Mouse (Mus musculus) G1E (cell line): ENCODE results near the gene Olfr1436. TPM values are rescaled to one million over a fixed set of nuclear protein-coding genes. Genes with fewer than 3 reads are reported as not detected.
"Not testable (repeated sequence)": the region's sequence is repeated elsewhere in the genome, so short reads cannot be mapped to it uniquely, and the experiment has no call there.

Experiments
- ATAC-seq: 2 replicates; pipeline ENCODE4 v1.8.0; 2016; ENCODE audit warnings: mild to moderate bottlenecking; ENCODE audit not compliant: insufficient number of reproducible peaks, poor library complexity, low FRiP score, severe bottlenecking; ENCODE audit errors: extremely low read depth
- DNase-seq: peaks from one replicate; pipeline ENCODE4 v3.0.0; 2012; ENCODE audit warnings: low spot score
- H3K27me3 ChIP-seq: 2 replicates; pipeline ENCODE4 v1.6.1; 2012; ENCODE audit warnings: mild to moderate bottlenecking, low read length, inconsistent platforms; ENCODE audit not compliant: insufficient read depth
- H3K36me3 ChIP-seq: replicated peaks from 2 replicates; pipeline ENCODE3; 2012; ENCODE audit warnings: mild to moderate bottlenecking, inconsistent platforms
- H3K4me1 ChIP-seq: 2 replicates; pipeline ENCODE4 v1.6.1; 2012; ENCODE audit warnings: low read depth, low read length, inconsistent platforms, mixed read lengths; ENCODE audit not compliant: insufficient read depth
- H3K4me3 ChIP-seq: 2 replicates; pipeline ENCODE4 v1.5.1; 2012; ENCODE audit warnings: low read depth, mild to moderate bottlenecking, inconsistent platforms, low read length, moderate library complexity, mixed read lengths
- H3K9me3 ChIP-seq: replicated peaks from 2 replicates; pipeline ENCODE4 v1.6.1; 2012; ENCODE audit warnings: inconsistent platforms
- CTCF ChIP-seq: IDR thresholded peaks from 2 replicates; pipeline ENCODE4 v1.5.1; 2012; ENCODE audit warnings: low read depth, low read length, inconsistent platforms, mixed read lengths
- GATA1 ChIP-seq: IDR thresholded peaks from 2 replicates; pipeline ENCODE4 v1.6.1; 2012; ENCODE audit warnings: borderline replicate concordance, low read length, inconsistent platforms, mixed read lengths
- GATA2 ChIP-seq: IDR thresholded peaks from 2 replicates; pipeline ENCODE4 v1.6.1; 2012; ENCODE audit warnings: low read depth, low read length, inconsistent platforms, borderline replicate concordance
- POLR2AphosphoS5 ChIP-seq: IDR thresholded peaks from 2 replicates; pipeline ENCODE4 v1.6.1; 2012; ENCODE audit warnings: low read depth, low read length, inconsistent platforms; ENCODE audit not compliant: insufficient replicate concordance
- TAL1 ChIP-seq: conservative IDR thresholded peaks from 2 replicates; pipeline ENCODE4 v1.6.1; 2012; ENCODE audit warnings: low read depth, low read length, inconsistent platforms, mixed read lengths
- polyA plus RNA-seq: library from polyadenylated mRNA; stranded (reverse); fragments of >175 nt; gene quantifications from 2 replicates; pipeline ENCODE4 v1.2.3, GENCODE M21; 2012
- total RNA-seq, 2 experiments: library from RNA; stranded (forward) in 1 of 2; stranded (reverse) in 1 of 2; fragments of 200-1000 nt in 1 of 2; fragments of >200 nt in 1 of 2; fragmentation: Nextera tagmentation in 1 of 2; gene quantifications; 2 replicates each; pipeline ENCODE4 v1.2.3; 2014 to 2017

The Olfr1436 gene
- total RNA-seq (2014; fragmentation: Nextera tagmentation): not detected in 2 replicates
- total RNA-seq (2017): 0.22 TPM in 1 of 2 replicates, not detected in the other
- not detected in 2 replicates for polyA plus RNA-seq

- not testable (repeated sequence) for H3K4me1 ChIP-seq, H3K4me3 ChIP-seq, H3K36me3 ChIP-seq, H3K27me3 ChIP-seq, ATAC-seq, H3K9me3 ChIP-seq, DNase-seq
These were observed at the start of gene Olfr1436 for GRCm38 (mm10) chr19:12299030-12299429. Gene Olfr1436, minus strand, starts transcription at chr19:12299130.

- Histone ChIP-seq H3K4me3 (no peak within 1 kb of the TSS), H3K9me3 (no peaks in the 10 kb centered on the region), H3K27me3 (no peaks in the 10 kb centered on the region), H3K36me3 (no peaks in the 10 kb centered on the region), H3K4me1 (no peaks in the 10 kb centered on the region)
- TF ChIP-seq CTCF (no peak), GATA2 (no peak), POLR2AphosphoS5 (no peak), GATA1 (no peak)
- ATAC-seq (no peak), DNase-seq (no peak)
These were observed 36.9 kb upstream of the Olfr1436 start, which contains the start of gene Olfr1438-ps1 for GRCm38 (mm10) chr19:12335810-12336209. Gene Olfr1438-ps1, minus strand, starts transcription at chr19:12335910.

GRCm38 (mm10) chr19:12325001-12325400 lies 26.1 kb upstream of the Olfr1436 start, which contains the start of gene Olfr1437:
Gene Olfr1437, minus strand, starts transcription at chr19:12325101.
- TF ChIP-seq GATA1: no peak
- TF ChIP-seq CTCF: no peak
- no peak for TF ChIP-seq TAL1
- no peak for TF ChIP-seq GATA2
- no peak for TF ChIP-seq POLR2AphosphoS5
- Histone ChIP-seq H3K4me3 (no peak within 1 kb of the TSS), H3K4me1 (no peaks in the 10 kb centered on the region), H3K36me3 (no peaks in the 10 kb centered on the region), H3K9me3 (no peaks in the 10 kb centered on the region), H3K27me3 (no peaks in the 10 kb centered on the region)
- DNase-seq (no peak), ATAC-seq (no peak)

GRCm38 (mm10) chr19:12292979-12293378 lies 6.0 kb downstream of the Olfr1436 start:
- Histone ChIP-seq H3K4me1 (no peaks in the 10 kb centered on the region), H3K9me3 (no peaks in the 10 kb centered on the region), H3K4me3 (no peak overlapping the region), H3K27me3 (no peaks in the 10 kb centered on the region), H3K36me3 (no peaks in the 10 kb centered on the region)
- DNase-seq: no peak
- TF ChIP-seq CTCF (no peak), POLR2AphosphoS5 (no peak), TAL1 (no peak), GATA1 (no peak), GATA2 (no peak)
- no peak for ATAC-seq

- DNase-seq (no peak), ATAC-seq (no peak)
- no peaks in the 10 kb centered on the region for H3K9me3 ChIP-seq
- no peaks in the 10 kb centered on the region for H3K36me3 ChIP-seq
- H3K4me1 ChIP-seq: no peaks in the 10 kb centered on the region
- H3K4me3 ChIP-seq: no peak within 1 kb of the TSS
- TF ChIP-seq POLR2AphosphoS5: no peak
- no peak for TF ChIP-seq GATA2
- TF ChIP-seq CTCF: no peak
- TF ChIP-seq GATA1: no peak
- TF ChIP-seq TAL1: no peak
- no peaks in the 10 kb centered on the region for H3K27me3 ChIP-seq
These were observed 19.4 kb downstream of the Olfr1436 start, which contains the start of gene Olfr1434 for GRCm38 (mm10) chr19:12279554-12279953. Gene Olfr1434, plus strand, starts transcription at chr19:12279854.

GRCm38 (mm10) chr19:12260732-12261131 lies 38.2 kb downstream of the Olfr1436 start, which contains the start of gene Olfr235:
Gene Olfr235, plus strand, starts transcription at chr19:12261032.
- Histone ChIP-seq H3K4me3 (no peak within 1 kb of the TSS), H3K27me3 (no peaks in the 10 kb centered on the region), H3K4me1 (no peaks in the 10 kb centered on the region), H3K36me3 (no peaks in the 10 kb centered on the region), H3K9me3 (no peaks in the 10 kb centered on the region)
- DNase-seq (no peak), ATAC-seq (no peak)
- TF ChIP-seq POLR2AphosphoS5 (no peak), CTCF (no peak), GATA1 (no peak), TAL1 (no peak)

Other genes starting within 250 kb of the Olfr1436 start
- gene Olfr1424, start 236.4 kb downstream of the Olfr1436 start, total RNA-seq (2014; fragmentation: Nextera tagmentation): not detected in 2 replicates
- not detected in 2 replicates for gene Olfr1424, start 236.4 kb downstream of the Olfr1436 start, total RNA-seq (2017)
- gene Olfr1424, start 236.4 kb downstream of the Olfr1436 start, polyA plus RNA-seq: not detected in 2 replicates
- not detected in 2 replicates for gene Olfr1425, start 221.4 kb downstream of the Olfr1436 start, total RNA-seq (2014; fragmentation: Nextera tagmentation)
- gene Olfr1425, start 221.4 kb downstream of the Olfr1436 start, total RNA-seq (2017): 0.17 and 0.44 TPM in 2 replicates
- gene Olfr1425, start 221.4 kb downstream of the Olfr1436 start, polyA plus RNA-seq: not detected in 2 replicates
- gene Olfr1426, start 207.1 kb downstream of the Olfr1436 start, total RNA-seq (2014; fragmentation: Nextera tagmentation): not detected in 2 replicates
- 0.11 and 0.12 TPM in 2 replicates for gene Olfr1426, start 207.1 kb downstream of the Olfr1436 start, total RNA-seq (2017)
- gene Olfr1426, start 207.1 kb downstream of the Olfr1436 start, polyA plus RNA-seq: not detected in 2 replicates
- not detected in 2 replicates for gene Olfr1427, start 195.8 kb downstream of the Olfr1436 start, total RNA-seq (2014; fragmentation: Nextera tagmentation)
- 0.05 TPM in 1 of 2 replicates, not detected in the other for gene Olfr1427, start 195.8 kb downstream of the Olfr1436 start, total RNA-seq (2017)
- gene Olfr1427, start 195.8 kb downstream of the Olfr1436 start, polyA plus RNA-seq: not detected in 2 replicates
- not detected in 2 replicates for gene Olfr1428, start 183.2 kb downstream of the Olfr1436 start, total RNA-seq (2014; fragmentation: Nextera tagmentation)
- 0.12 and 0.22 TPM in 2 replicates for gene Olfr1428, start 183.2 kb downstream of the Olfr1436 start, total RNA-seq (2017)
- gene Olfr1428, start 183.2 kb downstream of the Olfr1436 start, polyA plus RNA-seq: not detected in 2 replicates
- not detected in 2 replicates for gene Olfr76, start 175.9 kb downstream of the Olfr1436 start, total RNA-seq (2014; fragmentation: Nextera tagmentation)
- 0.33 TPM in 1 of 2 replicates, not detected in the other for gene Olfr76, start 175.9 kb downstream of the Olfr1436 start, total RNA-seq (2017)
- gene Olfr76, start 175.9 kb downstream of the Olfr1436 start, polyA plus RNA-seq: not detected in 2 replicates
- not detected in 2 replicates for gene Olfr1555-ps1, start 129.0 kb downstream of the Olfr1436 start, total RNA-seq (2014; fragmentation: Nextera tagmentation)
- gene Olfr1555-ps1, start 129.0 kb downstream of the Olfr1436 start, total RNA-seq (2017): 0.11 TPM in 1 of 2 replicates, not detected in the other
- gene Olfr1555-ps1, start 129.0 kb downstream of the Olfr1436 start, polyA plus RNA-seq: not detected in 2 replicates
- gene Olfr1431, start 98.5 kb downstream of the Olfr1436 start, total RNA-seq (2014; fragmentation: Nextera tagmentation): not detected in 2 replicates
- 0.12 and 0.16 TPM in 2 replicates for gene Olfr1431, start 98.5 kb downstream of the Olfr1436 start, total RNA-seq (2017)
- gene Olfr1431, start 98.5 kb downstream of the Olfr1436 start, polyA plus RNA-seq: not detected in 2 replicates
- not detected in 2 replicates for gene Olfr1432, start 66.5 kb downstream of the Olfr1436 start, total RNA-seq (2014; fragmentation: Nextera tagmentation)
- 0.12 and 0.38 TPM in 2 replicates for gene Olfr1432, start 66.5 kb downstream of the Olfr1436 start, total RNA-seq (2017)
- gene Olfr1432, start 66.5 kb downstream of the Olfr1436 start, polyA plus RNA-seq: not detected in 2 replicates
- gene Olfr262, start 57.5 kb downstream of the Olfr1436 start, total RNA-seq (2014; fragmentation: Nextera tagmentation): not detected in 2 replicates
- 0.11 TPM in 1 of 2 replicates, not detected in the other for gene Olfr262, start 57.5 kb downstream of the Olfr1436 start, total RNA-seq (2017)
- gene Olfr262, start 57.5 kb downstream of the Olfr1436 start, polyA plus RNA-seq: not detected in 2 replicates
- not detected in 2 replicates for gene Olfr235, start 38.1 kb downstream of the Olfr1436 start, total RNA-seq (2014; fragmentation: Nextera tagmentation)
- gene Olfr235, start 38.1 kb downstream of the Olfr1436 start, total RNA-seq (2017): 0.06 and 0.22 TPM in 2 replicates
- not detected in 2 replicates for gene Olfr235, start 38.1 kb downstream of the Olfr1436 start, polyA plus RNA-seq
- gene Olfr1434, start 19.3 kb downstream of the Olfr1436 start, total RNA-seq (2014; fragmentation: Nextera tagmentation): not detected in 2 replicates
- 0.05 and 0.06 TPM in 2 replicates for gene Olfr1434, start 19.3 kb downstream of the Olfr1436 start, total RNA-seq (2017)
- gene Olfr1434, start 19.3 kb downstream of the Olfr1436 start, polyA plus RNA-seq: not detected in 2 replicates
- not detected in 2 replicates for gene Olfr1437, start 26.0 kb upstream of the Olfr1436 start, total RNA-seq (2014; fragmentation: Nextera tagmentation)
- gene Olfr1437, start 26.0 kb upstream of the Olfr1436 start, total RNA-seq (2017): 0.17 and 0.27 TPM in 2 replicates
- not detected in 2 replicates for gene Olfr1437, start 26.0 kb upstream of the Olfr1436 start, polyA plus RNA-seq
- not detected in 2 replicates for gene Olfr1438-ps1, start 36.8 kb upstream of the Olfr1436 start, total RNA-seq (2014; fragmentation: Nextera tagmentation)
- 0.06 and 0.11 TPM in 2 replicates for gene Olfr1438-ps1, start 36.8 kb upstream of the Olfr1436 start, total RNA-seq (2017)
- gene Olfr1438-ps1, start 36.8 kb upstream of the Olfr1436 start, polyA plus RNA-seq: not detected in 2 replicates
- gene Olfr1440, start 88.1 kb upstream of the Olfr1436 start, total RNA-seq (2014; fragmentation: Nextera tagmentation): not detected in 2 replicates
- 0.06 and 0.16 TPM in 2 replicates for gene Olfr1440, start 88.1 kb upstream of the Olfr1436 start, total RNA-seq (2017)
- gene Olfr1440, start 88.1 kb upstream of the Olfr1436 start, polyA plus RNA-seq: not detected in 2 replicates
- not detected in 2 replicates for gene Olfr1441, start 118.3 kb upstream of the Olfr1436 start, total RNA-seq (2014; fragmentation: Nextera tagmentation)
- 0.11 and 0.12 TPM in 2 replicates for gene Olfr1441, start 118.3 kb upstream of the Olfr1436 start, total RNA-seq (2017)
- not detected in 2 replicates for gene Olfr1441, start 118.3 kb upstream of the Olfr1436 start, polyA plus RNA-seq
- gene Pfpl, start 128.8 kb upstream of the Olfr1436 start, total RNA-seq (2014; fragmentation: Nextera tagmentation): not detected in 2 replicates
- 0.06 and 0.11 TPM in 2 replicates for gene Pfpl, start 128.8 kb upstream of the Olfr1436 start, total RNA-seq (2017)
- gene Pfpl, start 128.8 kb upstream of the Olfr1436 start, polyA plus RNA-seq: not detected in 2 replicates
- not detected in 2 replicates for gene Mpeg1, start 161.6 kb upstream of the Olfr1436 start, total RNA-seq (2014; fragmentation: Nextera tagmentation)
- 0.06 and 0.22 TPM in 2 replicates for gene Mpeg1, start 161.6 kb upstream of the Olfr1436 start, total RNA-seq (2017)
- gene Mpeg1, start 161.6 kb upstream of the Olfr1436 start, polyA plus RNA-seq: not detected in 2 replicates
- gene Dtx4, start 202.3 kb upstream of the Olfr1436 start, total RNA-seq (2014; fragmentation: Nextera tagmentation): not detected in 2 replicates
- 0.06 and 0.27 TPM in 2 replicates for gene Dtx4, start 202.3 kb upstream of the Olfr1436 start, total RNA-seq (2017)
- not detected in 2 replicates for gene Dtx4, start 202.3 kb upstream of the Olfr1436 start, polyA plus RNA-seq
- 45.3 TPM in 1 of 2 replicates, not detected in the other for gene Fam111a, start 246.6 kb upstream of the Olfr1436 start, total RNA-seq (2014; fragmentation: Nextera tagmentation)
- gene Fam111a, start 246.6 kb upstream of the Olfr1436 start, total RNA-seq (2017): 1.2 and 1.9 TPM in 2 replicates
- gene Fam111a, start 246.6 kb upstream of the Olfr1436 start, polyA plus RNA-seq: 0.02 TPM in 1 of 2 replicates, not detected in the other